Mouse (Mus musculus) B cell, adult 2 months (primary cell): ENCODE measurements around the gene Fbxl17.
A peak's percentile ranks its signal among the peaks of the same experiment; 100 is the strongest.

Experiments
- DNase-seq, 2 experiments: peaks; one replicate each; pipeline ENCODE4 v3.0.0; 2022

Gene Fbxl17

DNA sequence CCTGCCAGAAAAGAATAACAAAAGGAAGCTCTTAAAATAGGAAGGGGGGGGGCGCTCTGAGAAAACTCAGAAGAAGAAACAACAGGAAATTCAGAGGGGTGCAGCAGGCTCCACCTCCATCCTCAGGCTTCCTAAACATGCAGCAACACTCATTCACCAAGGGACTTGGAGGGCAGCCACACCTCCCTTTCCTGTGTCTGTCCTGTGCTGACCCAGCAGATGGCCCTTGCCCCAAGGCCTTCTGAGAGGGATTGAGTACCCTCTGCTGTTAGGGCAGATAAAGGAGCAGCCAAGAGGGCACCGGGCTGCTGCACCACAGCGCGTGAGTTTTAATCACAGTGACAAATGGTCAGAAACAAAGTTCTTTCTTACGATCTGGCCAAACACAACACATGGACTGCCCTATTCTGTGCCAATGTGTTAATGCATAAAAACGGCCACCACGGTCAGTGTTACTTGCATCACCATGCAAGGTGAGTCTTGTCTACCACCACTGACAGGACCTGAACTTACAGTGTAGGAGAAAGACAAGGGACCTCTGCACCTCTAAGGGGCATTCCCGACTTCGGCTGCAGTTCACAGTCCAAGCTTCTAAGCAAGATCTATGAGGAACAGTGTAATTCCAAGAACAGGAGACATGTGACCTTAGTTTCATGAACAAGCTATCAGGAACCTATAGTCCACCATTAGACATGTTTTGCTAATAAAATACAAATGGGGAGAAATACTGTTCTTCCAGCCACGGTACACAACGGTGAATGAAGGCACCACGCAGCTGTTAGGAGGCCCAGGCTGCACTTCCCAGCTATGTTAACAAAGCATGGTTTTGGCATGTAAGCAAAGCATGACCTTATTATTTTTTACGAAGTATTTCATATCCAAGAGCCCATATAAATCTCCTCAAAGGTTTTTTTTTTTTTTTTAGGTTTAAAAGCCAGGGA is 96.8 kb downstream of the Fbxl17 start:
- peak in 1 of 2 experiments; percentile 11 for DNase-seq

DNA sequence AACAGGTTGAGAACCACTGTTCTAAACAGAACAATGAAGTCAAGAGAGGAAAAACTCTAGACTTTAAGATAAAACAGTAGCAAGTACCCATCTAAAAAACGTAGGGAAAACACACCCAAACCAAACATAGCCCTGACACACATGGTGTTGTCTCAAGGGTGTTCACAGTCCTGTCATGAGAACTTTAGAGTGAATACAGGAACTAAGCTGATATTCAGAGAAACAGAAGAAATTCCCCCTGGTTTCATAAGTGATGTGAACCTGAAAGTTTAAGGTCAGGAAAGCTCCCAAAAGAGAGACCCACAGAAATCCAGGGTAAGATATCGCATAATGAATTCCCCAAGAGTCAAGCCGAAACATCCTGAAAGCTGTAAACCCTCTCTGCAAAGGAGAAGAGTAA is 97.6 kb downstream of the Fbxl17 start:
- peak; percentile 14 to 20 for DNase-seq

DNA sequence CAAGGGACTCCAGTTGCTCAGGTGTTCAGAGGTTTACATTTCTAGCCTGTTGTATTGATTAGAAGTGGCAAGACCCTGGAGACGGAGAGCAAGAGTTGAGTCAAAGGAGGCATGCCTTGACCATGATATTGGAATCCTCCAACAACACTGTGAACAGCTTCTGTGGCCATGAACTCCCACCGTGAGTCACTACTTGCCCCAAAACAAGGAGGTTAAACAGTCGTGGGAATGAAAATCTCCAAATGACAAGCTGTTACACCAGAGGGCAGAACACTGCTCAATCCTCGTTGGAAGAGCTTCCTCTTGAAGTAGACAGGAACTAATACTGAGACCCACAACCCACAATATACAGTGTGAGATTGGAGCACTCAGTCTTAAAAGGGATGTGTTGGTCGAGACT is 99.2 kb downstream of the Fbxl17 start:
- DNase-seq: no peak

DNA sequence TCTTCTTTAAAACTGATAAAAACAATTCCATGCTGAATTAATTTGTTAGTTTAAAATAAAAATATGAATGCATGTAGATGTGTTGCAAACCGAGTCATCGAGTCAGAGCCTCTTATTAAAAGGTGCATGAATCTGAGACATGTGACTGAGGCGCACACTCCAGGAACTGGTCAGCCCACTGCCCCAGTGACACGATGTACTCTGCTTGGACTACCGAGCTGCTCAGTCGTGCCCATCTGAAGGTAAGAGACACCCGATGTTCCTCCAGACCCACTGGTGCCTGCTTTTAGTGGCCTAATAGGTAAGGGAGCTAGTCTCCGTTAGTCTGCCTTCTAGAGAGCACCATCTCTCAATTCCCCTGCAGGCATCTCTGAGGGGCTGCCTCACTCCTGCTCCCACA is 100.0 kb downstream of the Fbxl17 start:
- DNase-seq: no peak

DNA sequence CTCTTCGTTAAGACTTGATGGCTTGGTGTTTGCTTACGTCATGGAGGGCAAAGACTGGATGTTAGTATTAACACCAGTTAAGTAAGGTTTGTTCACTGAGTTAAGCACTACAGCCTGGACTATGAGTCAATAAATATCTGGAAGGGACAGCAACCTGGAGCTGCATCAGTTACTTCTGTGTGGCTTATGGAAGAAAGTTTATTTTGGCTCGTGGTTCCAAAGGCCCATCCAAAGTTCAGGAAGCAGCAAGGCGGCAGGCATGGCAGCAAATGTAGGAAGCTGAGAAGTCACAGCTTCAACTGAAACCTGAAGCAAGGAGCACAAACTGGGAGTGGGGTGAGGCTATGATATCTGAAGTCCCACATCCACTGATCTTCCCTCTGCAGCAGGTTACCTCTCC is 108.3 kb downstream of the Fbxl17 start:
- DNase-seq: no peak

DNA sequence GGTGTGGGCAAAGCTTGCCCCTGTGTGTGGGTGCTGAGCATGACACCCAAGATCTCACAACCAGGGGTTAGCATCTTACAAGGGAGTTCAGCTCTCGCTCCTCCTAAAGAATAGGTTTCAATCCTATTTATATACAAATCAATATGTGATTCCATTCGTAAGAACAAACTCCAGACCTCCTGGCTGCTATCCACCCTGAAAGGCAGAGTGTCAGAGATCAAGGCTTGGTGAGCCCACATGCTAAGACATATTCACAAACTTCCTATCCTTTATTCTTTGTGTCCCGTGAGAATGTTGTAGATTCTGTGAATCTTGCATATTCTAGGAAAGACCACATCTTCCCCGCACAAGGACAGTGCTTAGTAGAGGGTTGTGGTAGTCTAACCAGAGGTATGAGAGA is 108.9 kb downstream of the Fbxl17 start:
- no peak for DNase-seq

DNA sequence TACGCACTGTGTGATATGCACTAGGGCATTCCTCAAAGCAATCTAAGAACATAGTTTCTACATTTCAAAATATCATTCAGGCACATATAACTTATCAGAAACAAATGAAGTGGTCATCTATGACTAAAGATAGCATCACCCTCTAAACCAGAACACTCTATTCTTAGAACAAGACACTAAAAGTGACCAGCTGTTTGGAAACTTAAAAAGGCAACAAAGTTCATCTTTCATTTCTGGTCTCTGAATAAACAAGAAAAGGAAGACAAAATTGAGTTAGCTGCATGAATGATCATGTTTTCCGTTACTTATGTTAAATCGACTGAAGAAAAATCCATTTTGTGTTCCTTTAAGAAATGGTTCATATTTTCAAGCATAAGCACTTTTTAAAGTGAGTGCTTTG is 128.8 kb downstream of the Fbxl17 start:
- DNase-seq: no peak

DNA sequence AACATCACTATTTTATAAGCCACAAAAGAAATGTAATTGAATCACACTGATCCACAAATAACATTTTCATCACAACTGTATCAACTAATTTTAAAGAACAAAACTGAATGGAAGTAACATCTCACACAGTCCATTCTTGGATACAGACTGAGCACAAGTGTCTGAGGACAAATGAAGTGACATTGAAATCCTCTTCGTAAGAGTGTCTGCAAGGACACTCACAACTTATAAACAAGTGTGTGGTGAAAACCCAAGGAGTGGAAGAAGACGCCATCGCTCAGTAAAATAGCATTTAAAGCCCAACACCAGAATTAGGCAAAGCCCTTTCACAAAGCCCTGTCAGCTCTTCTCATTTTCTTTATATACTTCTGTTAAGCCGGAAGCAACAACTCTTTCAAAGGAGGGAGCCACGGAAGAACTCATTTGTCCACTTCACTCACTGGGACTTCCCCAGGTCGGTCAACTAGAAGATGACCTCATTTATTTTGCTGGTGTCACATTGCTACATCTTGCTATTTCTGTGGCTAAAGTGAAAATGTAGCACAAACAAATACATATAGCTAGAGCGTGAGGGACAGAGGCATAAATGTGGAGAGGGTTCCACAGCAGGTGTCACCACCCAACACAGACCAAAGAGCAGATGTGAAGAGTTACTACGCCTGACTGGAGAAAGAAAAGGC is 130.0 kb downstream of the Fbxl17 start:
- DNase-seq: peak; percentile 37 to 51

DNA sequence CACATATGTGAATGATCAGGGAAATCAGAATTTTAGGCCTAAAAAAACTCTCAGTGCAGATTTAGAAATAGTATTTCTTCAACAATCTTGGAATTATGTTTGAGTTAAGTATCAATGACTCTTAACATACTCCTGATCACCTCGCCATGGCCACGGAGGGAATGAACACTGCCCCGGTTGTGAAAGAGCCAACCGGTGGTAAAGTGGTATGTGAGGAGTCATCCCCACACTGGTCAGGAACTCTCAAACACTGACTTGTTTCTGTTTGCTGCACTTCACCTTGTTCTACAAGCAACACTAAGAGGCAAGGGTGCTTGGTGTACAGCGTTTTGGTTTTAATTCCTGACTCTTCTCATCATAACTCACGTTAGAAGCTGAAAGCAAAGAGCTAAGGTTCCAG is 132.3 kb downstream of the Fbxl17 start:
- DNase-seq: no peak

DNA sequence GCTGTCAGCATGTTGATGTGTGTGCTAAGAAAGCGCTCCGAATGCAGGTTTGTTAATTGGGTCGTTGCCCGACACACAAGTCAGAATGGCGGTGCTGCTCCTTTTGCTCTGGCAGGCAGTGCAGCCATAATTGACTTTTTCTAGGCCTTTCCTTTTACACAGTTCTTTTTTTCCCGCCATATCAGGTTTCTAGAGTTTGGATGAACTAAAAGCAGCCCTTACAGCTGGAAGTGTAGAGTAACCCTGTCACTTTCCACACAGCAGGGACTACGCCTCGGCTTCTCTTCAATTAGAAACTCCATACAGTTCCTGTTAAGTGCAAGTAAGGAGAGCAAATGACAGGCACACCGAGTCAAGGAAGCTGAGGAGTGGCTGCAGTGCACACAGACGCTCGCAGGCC is 133.8 kb downstream of the Fbxl17 start:
- DNase-seq: no peak

DNA sequence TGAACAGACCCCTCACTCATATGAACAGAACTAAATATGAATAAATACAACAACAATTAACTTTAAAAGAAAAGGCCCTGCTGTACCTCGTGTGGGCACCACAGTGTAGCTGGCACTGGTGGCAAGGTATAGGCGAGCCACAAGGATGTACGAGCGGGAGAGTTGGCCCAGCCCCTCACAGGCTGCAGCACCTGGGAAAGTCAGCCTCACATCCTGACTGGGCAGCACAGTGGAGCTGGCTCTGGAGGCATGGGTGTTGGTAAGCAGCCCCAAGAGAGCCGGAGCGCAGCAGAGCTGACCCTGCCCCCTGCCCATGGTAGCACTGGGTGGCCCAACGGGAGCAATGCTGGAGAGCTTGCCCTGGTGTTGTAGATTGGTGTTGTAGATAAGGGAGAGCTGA is 135.2 kb downstream of the Fbxl17 start:
- DNase-seq: no peak

DNA sequence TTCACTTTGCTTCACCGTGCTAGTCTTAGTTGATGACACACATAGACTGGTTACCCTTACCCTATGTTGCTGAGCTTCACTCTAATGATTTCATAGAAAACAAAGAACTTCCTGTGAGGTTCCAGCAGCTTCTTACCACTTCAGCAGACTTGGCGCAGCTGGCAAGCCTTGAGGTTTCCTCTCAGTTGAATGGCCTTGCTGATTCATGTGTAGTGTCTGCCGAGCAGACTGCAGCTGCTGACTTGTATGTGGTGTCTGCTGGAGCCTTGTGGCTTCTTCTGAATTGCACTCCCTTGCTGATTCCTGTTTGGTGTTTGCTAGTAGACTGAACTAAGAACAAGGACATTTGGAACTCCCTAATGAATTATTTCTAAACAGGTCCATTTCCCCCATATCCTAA is 137.6 kb downstream of the Fbxl17 start:
- peak; percentile 20 to 28 for DNase-seq

DNA sequence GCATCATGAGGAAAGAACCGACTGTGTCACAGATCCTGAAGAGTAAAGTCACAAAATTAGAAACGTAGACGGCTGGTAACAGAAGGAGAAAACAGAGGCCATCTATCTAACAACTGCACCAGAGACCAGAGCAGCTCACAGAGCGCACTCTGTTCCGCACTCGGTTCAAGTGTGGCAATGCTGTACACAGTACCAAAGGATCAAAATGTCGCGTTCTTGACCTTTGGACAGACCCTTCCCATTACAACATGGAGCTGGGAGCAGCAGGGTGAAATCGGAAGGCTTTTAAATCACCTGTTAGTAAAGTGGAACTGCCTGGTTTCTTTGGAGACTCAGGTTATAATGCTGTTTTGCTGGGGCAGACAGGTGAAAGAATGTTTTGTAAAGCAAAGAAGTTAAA is 138.1 kb downstream of the Fbxl17 start:
- no peak for DNase-seq

DNA sequence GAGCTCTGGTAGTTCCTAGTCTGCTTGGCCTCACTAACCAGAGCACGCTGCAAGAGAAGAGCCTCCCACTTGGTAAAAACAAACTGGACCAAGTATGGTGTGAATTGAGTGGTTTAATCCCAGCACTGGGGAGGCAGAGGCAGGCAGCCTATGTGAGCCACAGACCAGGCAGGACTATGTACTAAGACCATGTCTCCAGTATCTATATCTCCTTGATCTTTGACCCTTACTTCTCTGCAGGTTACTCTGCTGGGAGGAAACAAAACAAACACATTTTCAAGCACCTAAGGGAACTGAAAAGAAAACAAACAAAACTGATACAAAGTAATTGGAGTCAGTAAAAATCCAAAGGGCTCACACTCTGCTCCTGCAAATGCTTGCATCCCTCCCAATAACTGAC is 141.0 kb downstream of the Fbxl17 start:
- DNase-seq: no peak

DNA sequence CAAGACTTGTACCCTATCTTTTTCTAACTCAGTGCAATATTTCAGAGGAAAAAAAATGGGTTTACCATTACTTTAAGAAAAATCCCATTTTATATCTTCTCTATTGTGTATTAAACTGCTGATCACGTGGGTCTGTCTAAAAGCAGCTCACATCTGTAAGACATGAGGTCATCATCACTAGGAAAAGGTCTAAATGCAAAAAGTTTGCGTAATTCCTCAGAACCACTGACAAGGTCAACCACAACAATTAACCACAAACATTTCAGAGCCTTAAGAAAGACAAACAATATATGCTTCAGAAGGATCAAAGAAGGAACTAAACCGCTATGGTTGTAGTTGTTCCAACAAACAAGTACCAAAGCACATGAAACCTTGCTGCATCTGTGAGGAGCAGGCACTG is 143.6 kb downstream of the Fbxl17 start:
- no peak for DNase-seq

DNA sequence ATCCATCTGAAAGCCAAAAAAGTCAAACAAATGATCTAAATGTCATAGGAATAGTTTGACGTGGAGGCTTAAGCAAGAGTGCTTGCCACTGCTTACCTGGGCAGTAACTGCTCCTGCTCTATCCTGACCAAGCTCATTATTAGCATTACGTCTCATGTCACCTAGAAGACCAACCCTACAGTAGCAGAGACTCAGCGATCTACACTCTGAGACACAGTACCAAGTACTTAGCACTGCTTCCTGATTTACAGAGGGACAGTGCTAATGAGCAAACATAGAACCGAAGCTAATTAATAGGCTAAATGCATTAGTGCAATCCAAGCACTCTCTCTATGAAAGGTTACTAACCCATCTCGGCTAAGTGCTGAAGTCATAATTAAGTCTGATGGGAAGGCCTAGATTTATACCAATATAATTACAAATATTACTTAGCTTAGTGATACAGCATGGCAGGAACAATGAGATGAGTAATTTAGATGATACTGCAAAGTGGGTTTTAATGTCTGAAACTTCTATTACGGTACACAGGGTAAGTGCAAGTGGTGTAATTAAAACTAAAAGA is 147.1 kb downstream of the Fbxl17 start:
- DNase-seq: no peak

DNA sequence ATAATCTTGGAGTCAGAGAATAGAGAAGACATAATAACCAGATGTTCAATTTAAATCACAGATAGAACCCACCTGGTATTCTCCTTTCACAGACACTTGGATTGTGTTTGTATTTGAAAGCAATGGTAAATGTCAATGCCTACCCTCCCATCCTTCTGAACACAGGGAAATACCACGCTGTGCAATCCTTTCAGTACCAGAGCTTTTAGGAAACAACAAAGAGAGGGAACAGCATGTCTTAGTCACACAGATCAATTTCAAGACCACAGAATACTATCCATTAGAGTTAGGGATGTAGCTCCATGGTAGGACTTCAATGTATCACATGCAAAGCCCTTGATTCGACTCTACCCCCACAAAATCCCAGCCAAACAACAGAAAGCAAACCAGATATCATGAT is 148.1 kb downstream of the Fbxl17 start:
- DNase-seq: no peak

DNA sequence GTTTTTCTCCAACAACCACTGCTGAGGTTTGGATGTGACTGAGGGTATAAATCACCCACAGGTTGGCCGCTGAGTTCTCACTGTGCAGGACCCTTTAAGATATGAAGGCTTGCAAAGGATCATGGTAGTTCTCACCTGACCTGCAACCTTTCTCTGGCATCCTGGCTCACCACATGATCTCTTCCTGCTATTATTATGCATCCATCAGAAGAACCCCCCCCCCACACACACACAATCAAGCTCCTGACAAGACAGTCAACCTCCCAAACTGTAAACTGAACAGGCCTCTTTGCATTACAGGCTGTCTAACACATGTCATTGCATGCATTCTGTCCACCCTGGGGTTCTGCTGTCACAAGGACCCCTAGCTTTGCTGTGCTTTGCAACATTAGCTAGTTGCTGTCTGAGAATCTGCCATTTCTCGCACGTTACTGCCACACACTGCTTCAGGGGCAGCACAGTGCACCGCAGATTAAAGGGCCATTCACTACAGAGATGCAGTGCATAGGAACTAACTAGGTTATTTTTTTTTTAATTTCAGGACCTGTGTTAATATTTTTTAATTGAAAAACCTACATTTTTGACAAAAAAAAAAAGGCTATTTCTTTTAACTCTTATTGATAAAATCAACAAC is 148.8 kb downstream of the Fbxl17 start:
- DNase-seq: no peak

DNA sequence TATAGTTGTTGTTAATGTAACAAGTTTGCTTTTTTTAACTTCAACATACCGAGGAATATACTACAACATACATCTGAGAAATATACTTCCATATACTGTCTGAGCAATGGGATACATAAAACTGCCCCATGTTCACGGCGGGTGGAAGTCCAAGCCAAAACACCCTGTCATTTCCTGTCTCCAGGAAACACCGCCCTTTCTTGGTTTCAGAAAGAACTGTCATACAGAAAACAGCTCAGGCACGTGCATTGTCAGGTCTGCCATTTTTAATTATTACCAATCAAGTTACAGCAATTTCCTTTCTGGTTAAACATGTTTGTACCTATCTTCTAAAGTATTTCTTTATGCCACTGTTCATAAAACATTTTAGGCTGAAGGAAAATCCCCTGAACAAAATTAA is 155.7 kb downstream of the Fbxl17 start:
- DNase-seq: no peak

DNA sequence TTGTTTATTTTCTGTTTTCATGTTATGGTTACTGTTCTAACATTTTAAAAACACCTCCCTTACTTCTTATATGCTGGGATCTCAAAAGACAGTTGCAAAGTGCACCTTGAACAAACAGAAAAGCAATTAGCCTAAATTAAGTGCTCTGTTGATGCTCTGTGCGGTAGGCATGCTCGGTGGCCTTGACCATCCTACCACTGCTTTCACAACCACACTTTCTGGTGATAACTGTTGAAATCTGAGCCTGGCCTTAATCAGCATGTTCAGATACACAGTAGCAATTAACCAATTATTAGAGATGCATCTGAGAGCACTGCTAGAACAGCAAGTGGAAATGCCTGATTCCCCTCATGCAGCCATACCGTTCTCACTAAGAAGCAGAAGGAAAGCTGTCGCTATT is 156.7 kb downstream of the Fbxl17 start:
- DNase-seq: no peak

DNA sequence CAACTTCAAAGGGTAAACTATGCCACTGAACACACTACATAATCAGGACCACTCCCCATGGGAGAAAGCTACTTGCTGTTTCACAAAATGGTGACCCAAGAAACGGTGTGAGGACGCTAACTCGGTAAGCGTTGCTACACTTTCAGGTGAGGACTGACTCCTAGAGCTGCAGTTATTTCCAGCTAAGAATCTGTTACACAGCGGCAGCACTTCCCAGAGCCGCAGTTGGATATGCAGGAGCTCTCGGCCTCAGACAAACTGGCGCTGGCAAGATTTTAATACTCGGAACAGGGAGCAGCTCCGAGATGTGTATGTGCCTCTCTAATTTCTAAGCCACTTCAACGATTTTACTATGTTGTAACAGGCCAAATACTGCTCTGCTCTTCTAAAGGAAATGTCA is 157.4 kb downstream of the Fbxl17 start:
- DNase-seq: no peak

DNA sequence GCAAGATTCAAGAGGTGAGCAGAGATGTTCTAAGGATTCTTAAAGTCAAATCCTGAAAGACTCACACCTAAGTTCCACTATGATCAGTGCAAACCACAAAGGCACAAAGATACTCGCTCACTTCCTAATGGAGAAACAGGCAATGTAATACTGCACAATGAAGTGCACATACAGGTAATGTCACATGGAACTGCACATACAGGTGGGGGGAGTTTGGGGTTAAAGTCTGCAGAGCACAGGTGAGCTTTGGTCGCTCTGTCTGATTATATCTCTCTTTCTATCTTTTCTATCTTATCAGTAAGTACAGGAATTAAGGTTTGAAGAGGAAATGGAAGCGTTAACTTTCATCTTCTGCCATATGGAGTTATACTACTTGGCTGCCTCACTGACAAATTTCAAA is 158.6 kb downstream of the Fbxl17 start:
- no peak for DNase-seq

DNA sequence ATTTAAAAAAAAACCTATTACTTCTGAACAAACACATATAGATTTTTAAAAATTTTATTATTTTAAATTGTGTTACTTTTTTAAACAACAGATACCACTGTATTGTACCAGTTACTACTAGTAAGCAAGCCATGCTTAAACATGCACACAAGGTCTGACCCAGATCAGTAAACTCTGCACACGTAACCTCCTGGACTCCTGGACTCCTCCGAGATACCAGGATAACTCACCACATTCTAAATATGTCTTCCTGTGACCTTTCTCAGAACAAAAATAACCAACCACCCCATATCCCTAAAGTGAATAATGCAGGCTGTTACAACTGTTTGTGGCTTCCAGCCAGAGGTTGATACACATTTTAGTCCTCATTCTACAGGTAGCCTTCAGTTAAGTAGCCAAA is 170.9 kb downstream of the Fbxl17 start:
- no peak for DNase-seq

DNA sequence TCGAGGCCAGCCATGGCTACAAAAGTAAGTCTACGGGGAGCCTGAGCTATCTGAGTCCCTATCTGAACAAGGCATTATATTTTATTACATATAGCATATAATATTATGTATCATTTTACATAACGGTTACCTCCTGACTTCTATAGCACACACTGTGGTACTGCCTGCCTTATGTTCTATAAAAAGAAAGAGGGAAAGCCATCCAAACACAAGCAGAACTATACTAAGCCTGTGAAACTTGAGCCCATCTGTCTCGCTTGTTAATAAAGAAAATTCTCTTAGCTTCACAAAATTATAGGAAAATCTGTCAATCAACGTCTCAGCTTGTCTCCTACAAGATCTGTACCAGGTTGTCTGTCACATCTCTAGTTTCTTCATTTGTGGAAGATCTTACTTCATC is 173.6 kb downstream of the Fbxl17 start:
- DNase-seq: no peak
